Mouse (Mus musculus): ENCODE measurements at regions not wholly inside any gene's neighbourhood (a gene's known extent, or its start where the extent isn't known, plus 50 kb on each side); places are given as distances from the start of the nearest gene placed in this dataset.
"Not testable (repeated sequence)": the region's sequence is repeated elsewhere in the genome, so short reads cannot be mapped to it uniquely, and the experiment has no call there.

GRCm38 (mm10) chr1:96626271-96626670, 245.7 kb downstream of the Slco4c1 start:
- DNase-seq (ENCODE audit: low spot score in 2 of 2): no peak

GRCm38 (mm10) chr1:96625326-96625725, 246.6 kb downstream of the Slco4c1 start:
- DNase-seq (ENCODE audit: low spot score in 2 of 2): not testable (repeated sequence)

GRCm38 (mm10) chr1:96596141-96596540, 275.8 kb downstream of the Slco4c1 start:
- no peak for DNase-seq (ENCODE audit: low spot score in 2 of 2)

- DNase-seq (ENCODE audit: low spot score in 2 of 2): no peak
These were observed 302.7 kb downstream of the Slco4c1 start for GRCm38 (mm10) chr1:96569281-96569680.

GRCm38 (mm10) chr1:96563279-96563910, 308.6 kb downstream of the Slco4c1 start:
- DNase-seq (ENCODE audit: low spot score in 2 of 2): no peak

GRCm38 (mm10) chr1:96556258-96556657, 315.7 kb downstream of the Slco4c1 start:
- DNase-seq (ENCODE audit: low spot score in 2 of 2): no peak

GRCm38 (mm10) chr1:96519347-96519746, 352.6 kb downstream of the Slco4c1 start:
- no peak for DNase-seq (ENCODE audit: low spot score in 2 of 2)

GRCm38 (mm10) chr1:96501007-96501406, 371.0 kb downstream of the Slco4c1 start:
- DNase-seq (ENCODE audit: low spot score in 2 of 2): no peak

- no peak for DNase-seq (ENCODE audit: low spot score in 2 of 2)
These were observed 389.2 kb downstream of the Slco4c1 start for GRCm38 (mm10) chr1:96482816-96483215.

- no peak for DNase-seq (ENCODE audit: low spot score in 2 of 2)
These were observed 421.1 kb downstream of the Slco4c1 start for GRCm38 (mm10) chr1:96450852-96451251.

GRCm38 (mm10) chr1:96445215-96445614, 426.8 kb downstream of the Slco4c1 start:
- no peak for DNase-seq (ENCODE audit: low spot score in 2 of 2)

GRCm38 (mm10) chr1:96433057-96433456, 438.9 kb downstream of the Slco4c1 start:
- no peak for DNase-seq (ENCODE audit: low spot score in 2 of 2)

GRCm38 (mm10) chr1:96423481-96423880, 448.5 kb downstream of the Slco4c1 start:
- DNase-seq (ENCODE audit: low spot score in 2 of 2): no peak

GRCm38 (mm10) chr1:96410837-96411612, 460.9 kb downstream of the Slco4c1 start:
- DNase-seq (ENCODE audit: low spot score in 2 of 2): no peak

GRCm38 (mm10) chr1:96397982-96398381, 474.0 kb downstream of the Slco4c1 start:
- no peak for DNase-seq (ENCODE audit: low spot score in 2 of 2)

GRCm38 (mm10) chr1:96388417-96388816, 483.6 kb downstream of the Slco4c1 start:
- DNase-seq (ENCODE audit: low spot score in 2 of 2): no peak

GRCm38 (mm10) chr1:96385916-96386315, 486.1 kb downstream of the Slco4c1 start:
- DNase-seq (ENCODE audit: low spot score in 2 of 2): no peak

- no peak for DNase-seq (ENCODE audit: low spot score in 2 of 2)
These were observed 509.1 kb downstream of the Slco4c1 start for GRCm38 (mm10) chr1:96362713-96363441.

- DNase-seq (ENCODE audit: low spot score in 2 of 2): no peak
These were observed 524.7 kb downstream of the Slco4c1 start for GRCm38 (mm10) chr1:96347231-96347630.

GRCm38 (mm10) chr1:96346465-96347002, 525.4 kb downstream of the Slco4c1 start:
- DNase-seq (ENCODE audit: low spot score in 2 of 2): no peak

- no peak for DNase-seq (ENCODE audit: low spot score in 2 of 2)
These were observed 556.2 kb downstream of the Slco4c1 start for GRCm38 (mm10) chr1:96315721-96316120.

GRCm38 (mm10) chr1:96301238-96301637, 570.7 kb downstream of the Slco4c1 start:
- no peak for DNase-seq (ENCODE audit: low spot score in 2 of 2)
